Mouse (Mus musculus) limb, embryonic 14.5 days (tissue): ENCODE data around the gene Rnd1. TPM values are rescaled to one million over a fixed set of nuclear protein-coding genes. Genes with fewer than 3 reads are reported as not detected.
A peak's percentile ranks its signal among the peaks of the same experiment; 100 is the strongest.

Source experiments
- ATAC-seq: fragments of 200-750 bp; cut with Nextera tagmentation; 2 replicates; pipeline ENCODE4 v1.8.0; 2017; ENCODE audit warnings: low read depth, moderate number of reproducible peaks, moderate TSS enrichment; ENCODE audit not compliant: low FRiP score
- DNase-seq: peaks from one replicate; pipeline ENCODE4 v3.0.0-alpha.2; 2015; ENCODE audit warnings: low spot score
- H3K27ac ChIP-seq: fragments of 300-500 bp; sonication (generic); replicated peaks from 2 replicates; pipeline ENCODE4 v1.5.1; 2014; ENCODE audit warnings: low read depth, mild to moderate bottlenecking, low read length, moderate library complexity, mixed read lengths
- H3K27me3 ChIP-seq: fragments of 300-500 bp; sonication (generic); 2 replicates; pipeline ENCODE4 v1.6.1; 2014; ENCODE audit warnings: low read length, mixed read lengths; ENCODE audit not compliant: control insufficient read depth, insufficient read depth
- H3K36me3 ChIP-seq: fragments of 300-500 bp; sonication (generic); 2 replicates; pipeline ENCODE4 v1.6.1; 2014; ENCODE audit warnings: mild to moderate bottlenecking, low read length, moderate library complexity, mixed read lengths; ENCODE audit not compliant: control insufficient read depth, insufficient read depth
- H3K4me1 ChIP-seq: fragments of 300-500 bp; sonication (generic); 2 replicates; pipeline ENCODE4 v1.6.1; 2014; ENCODE audit warnings: antibody characterized with exemption, low read length, mixed read lengths; ENCODE audit not compliant: control insufficient read depth, insufficient read depth
- H3K4me2 ChIP-seq: fragments of 300-500 bp; sonication (generic); replicated peaks from 2 replicates; pipeline ENCODE4 v1.6.1; 2014; ENCODE audit warnings: low read depth, mild to moderate bottlenecking, low read length, moderate library complexity; ENCODE audit not compliant: severe bottlenecking
- H3K4me3 ChIP-seq: fragments of 300-500 bp; sonication (generic); replicated peaks from 2 replicates; pipeline ENCODE4 v1.5.1; 2014; ENCODE audit warnings: low read length
- H3K9ac ChIP-seq: fragments of 300-500 bp; sonication (generic); 2 replicates; pipeline ENCODE4 v1.6.1; 2014; ENCODE audit warnings: mild to moderate bottlenecking, low read depth, low read length, moderate library complexity; ENCODE audit not compliant: severe bottlenecking
- H3K9me3 ChIP-seq: fragments of 300-500 bp; sonication (generic); 2 replicates; pipeline ENCODE4 v1.6.1; 2016; ENCODE audit warnings: low read length; ENCODE audit not compliant: control insufficient read depth
- POLR2A ChIP-seq: fragments of 200-500 bp; IDR thresholded peaks from 2 replicates; pipeline ENCODE4 v1.8.0; 2012; ENCODE audit warnings: inconsistent platforms, mild to moderate bottlenecking, moderate library complexity, borderline replicate concordance; ENCODE audit not compliant: insufficient read depth, insufficient read length; ENCODE audit errors: extremely low read depth
- WGBS: fragments of 180-500 bp; shearing (Covaris S2); extraction: QIAGEN DNeasy Blood & Tissue Kit; methylation state at CpG from one replicate; pipeline ENCODE4 v1.1.7; 2014; 5-methylcytosine and 5-hydroxymethylcytosine counted together
- polyA plus RNA-seq, 2 experiments: library from polyadenylated mRNA; depleted of rRNA in 1 of 2; stranded (reverse) in 1 of 2; unstranded in 1 of 2; fragments of >200 nt; fragmentation: Nextera tagmentation in 1 of 2; extraction: Ambion mirVana in 1 of 2; gene quantifications; 2 replicates each; pipeline versions ENCODE4 v1.2.1 to v1.2.3; 2012 to 2014

Rnd1 gene
- polyA plus RNA-seq, 2 experiments: 0.45 to 1.5 TPM

DNA sequence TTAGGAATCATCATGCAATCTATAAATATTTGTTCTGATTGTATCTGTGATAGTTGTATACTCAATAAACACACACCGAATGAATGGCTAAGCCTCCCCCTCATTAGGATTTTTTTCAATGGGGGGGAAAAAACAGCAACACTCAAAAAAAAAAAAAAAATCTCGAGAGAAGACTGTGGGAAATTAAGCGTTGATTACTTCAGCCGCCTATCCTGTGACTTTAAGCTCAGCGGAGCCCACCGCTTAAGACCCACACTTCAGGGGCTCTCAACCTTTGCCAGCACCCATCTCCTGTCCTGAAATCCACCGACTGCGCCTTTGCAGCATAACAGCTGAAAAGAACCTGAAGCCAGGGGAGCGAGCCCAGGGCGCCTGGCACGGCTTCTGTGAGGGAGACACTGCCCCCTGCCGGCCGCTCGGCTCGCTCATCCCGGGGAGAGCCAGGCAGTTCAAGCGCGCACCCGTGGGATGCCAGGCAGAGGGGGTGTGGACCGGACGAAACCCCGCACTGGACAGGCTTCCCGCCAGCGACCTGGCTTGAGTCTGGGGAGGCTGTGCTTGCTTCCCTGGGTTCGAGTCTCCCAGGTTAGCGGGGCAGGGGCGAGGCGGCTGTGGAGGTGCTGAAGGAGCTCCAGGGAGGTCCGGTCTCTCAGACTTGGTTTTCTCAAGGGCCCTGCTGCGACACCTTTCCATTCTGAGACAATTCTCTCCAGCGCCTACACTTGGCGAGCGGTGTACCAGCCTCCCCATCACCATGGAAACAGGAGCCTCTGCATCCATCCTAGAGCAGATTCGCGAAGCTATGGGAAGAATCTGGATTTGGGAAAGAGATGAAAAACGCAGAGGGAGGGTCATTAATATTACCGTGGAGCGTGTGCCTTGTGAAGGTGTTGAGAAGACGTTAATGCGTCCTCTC is 22.2 kb upstream of the Rnd1 start:
- ATAC-seq (peak; percentile 75), DNase-seq (peak; percentile 79)
- WGBS: 6% methylated on average over 35 of the region's 40 CpGs
- Histone ChIP-seq H3K4me2 (peak overlapping the region; percentile 52), H3K4me3 (peak overlapping the region; percentile 29), H3K27me3 (peaks cover 13% of the 10 kb centered on the region; the same call in 1 of the 2 replicates), H3K9me3 (no peaks in the 10 kb centered on the region), H3K36me3 (no peaks in the 10 kb centered on the region), H3K27ac (no peak overlapping the region), H3K4me1 (no peaks in the 10 kb centered on the region), H3K9ac (no peak overlapping the region)
- TF ChIP-seq POLR2A: no peak

DNA sequence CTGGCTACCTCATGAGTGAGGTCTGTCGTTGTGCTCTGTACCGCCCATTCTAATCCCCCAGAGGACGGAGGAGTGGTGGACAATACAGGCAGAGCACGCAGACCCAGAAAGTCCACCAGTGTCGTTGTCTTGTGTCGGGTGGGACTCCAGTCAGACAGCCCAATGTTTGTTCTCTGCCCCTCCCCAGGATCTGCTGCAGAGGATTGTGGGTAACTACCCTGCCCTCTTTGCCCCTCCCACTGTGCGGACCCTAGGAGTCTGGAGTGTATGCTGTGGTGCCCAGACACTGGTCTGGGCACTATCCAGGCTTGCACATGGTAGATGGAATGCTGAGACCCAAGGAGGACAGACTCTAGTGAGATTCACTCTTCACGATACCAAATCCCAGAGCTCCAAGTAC is 19.0 kb upstream of the Rnd1 start:
- Histone ChIP-seq H3K9me3 (no peaks in the 10 kb centered on the region), H3K4me3 (no peak overlapping the region), H3K27ac (no peak overlapping the region), H3K4me1 (peaks cover 6% of the 10 kb centered on the region; the same call in 1 of the 2 replicates), H3K9ac (no peak overlapping the region), H3K4me2 (no peak overlapping the region), H3K27me3 (peaks cover 10% of the 10 kb centered on the region; the same call in 1 of the 2 replicates), H3K36me3 (no peaks in the 10 kb centered on the region)
- TF ChIP-seq POLR2A: no peak
- WGBS: 48% methylated on average over 8 of the region's 8 CpGs
- DNase-seq: no peak
- ATAC-seq: no peak

DNA sequence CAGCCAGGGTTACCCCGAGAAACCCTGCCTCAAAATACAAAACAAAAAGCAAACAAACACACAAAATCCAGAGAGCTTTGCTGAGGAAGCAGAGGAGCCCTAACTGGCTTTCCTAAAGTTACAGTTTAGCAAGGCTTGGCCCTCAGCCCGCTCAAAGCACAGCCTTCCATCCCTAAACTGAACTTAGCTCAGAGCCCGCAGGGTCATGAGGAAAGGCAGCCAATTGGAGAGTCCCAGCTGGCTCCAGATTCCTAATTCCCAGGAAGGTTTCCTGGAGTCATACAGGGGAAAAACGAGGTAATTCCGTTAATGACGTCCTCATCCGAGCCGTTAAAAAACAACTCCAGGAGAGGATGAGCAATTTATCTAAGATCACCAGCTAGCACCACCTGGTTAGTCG is 18.5 kb upstream of the Rnd1 start:
- DNase-seq: no peak
- H3K27ac ChIP-seq: no peak overlapping the region
- peaks cover 10% of the 10 kb centered on the region; the same call in 1 of the 2 replicates for H3K27me3 ChIP-seq
- H3K4me3 ChIP-seq: no peak overlapping the region
- peaks cover 6% of the 10 kb centered on the region; the same call in 1 of the 2 replicates for H3K4me1 ChIP-seq
- no peak overlapping the region for H3K4me2 ChIP-seq
- no peaks in the 10 kb centered on the region for H3K36me3 ChIP-seq
- no peak overlapping the region for H3K9ac ChIP-seq
- H3K9me3 ChIP-seq: no peaks in the 10 kb centered on the region
- no peak for TF ChIP-seq POLR2A
- 40% methylated on average over 9 of the region's 9 CpGs for WGBS
- no peak for ATAC-seq

DNA sequence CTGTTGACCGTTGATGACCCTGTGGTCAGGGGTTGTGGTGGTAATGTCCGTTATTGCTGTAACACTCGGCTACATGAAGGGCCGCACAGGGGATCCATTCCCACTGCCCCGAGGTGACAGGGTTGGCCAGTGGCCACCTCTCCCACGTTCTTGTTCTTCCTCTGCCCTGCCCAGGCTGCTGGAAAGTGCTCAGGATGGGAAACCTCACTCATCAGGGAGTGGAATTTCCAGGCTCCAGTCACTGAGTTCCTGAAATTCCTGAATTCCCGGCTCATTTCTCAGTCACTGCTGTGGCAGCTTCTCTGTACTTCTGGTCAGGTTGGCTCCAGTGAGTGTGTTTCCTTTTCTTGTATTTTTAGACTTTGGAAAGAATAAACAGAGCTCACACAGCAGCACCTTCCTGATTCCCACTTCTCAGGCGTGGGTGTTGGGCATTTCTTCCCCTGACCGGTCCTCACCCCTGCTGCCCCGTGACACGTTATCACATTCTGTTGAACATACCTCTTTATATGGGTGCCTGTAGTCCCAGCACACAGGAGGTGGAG is 15.0 kb upstream of the Rnd1 start:
- Histone ChIP-seq H3K27me3 (no peaks in the 10 kb centered on the region), H3K36me3 (no peaks in the 10 kb centered on the region), H3K4me2 (no peak overlapping the region), H3K9me3 (no peaks in the 10 kb centered on the region), H3K27ac (0 out of 2 replicates have a peak overlapping the region, but pooled peaks have one; percentile 16), H3K9ac (no peak overlapping the region), H3K4me3 (no peak overlapping the region), H3K4me1 (peaks cover 6% of the 10 kb centered on the region; the same call in 1 of the 2 replicates)
- ATAC-seq (0 out of 2 replicates have a peak, but pooled peaks have one; percentile 47), DNase-seq (peak; percentile 60)
- TF ChIP-seq POLR2A: no peak
- 37% methylated on average over 11 of the region's 11 CpGs for WGBS

DNA sequence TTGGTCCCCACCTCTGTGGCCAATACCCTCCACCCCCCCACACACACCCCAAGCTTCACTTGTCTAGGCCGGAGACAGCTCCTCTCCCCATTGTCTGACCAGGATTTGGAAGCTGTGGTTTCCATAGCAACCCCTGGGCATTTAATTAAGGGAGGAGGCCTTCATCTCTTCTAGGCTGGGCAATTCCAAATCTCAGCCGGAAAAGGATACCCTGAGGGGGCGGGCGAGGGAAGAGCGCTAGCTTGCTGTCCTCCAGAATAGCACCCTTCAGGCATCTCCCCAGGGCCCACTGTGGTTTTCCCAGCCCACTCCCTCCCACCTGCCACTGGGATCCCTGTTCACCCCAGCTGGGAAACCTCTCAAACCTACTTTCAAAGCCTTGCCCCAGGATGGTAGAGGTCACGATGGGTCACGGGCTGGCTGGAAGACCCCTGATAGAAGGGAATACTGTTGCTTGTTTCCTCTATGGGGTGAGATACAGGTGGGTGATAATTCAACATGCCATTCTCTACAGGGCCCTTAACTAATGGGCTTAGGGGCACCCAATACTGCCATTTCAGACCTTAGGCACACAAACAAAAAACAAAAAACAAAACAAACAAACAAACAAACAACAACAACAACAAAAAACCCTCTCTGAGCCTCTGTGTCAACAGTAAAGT is 14.4 kb upstream of the Rnd1 start:
- peaks cover 6% of the 10 kb centered on the region; the same call in 1 of the 2 replicates for H3K4me1 ChIP-seq
- no peak overlapping the region for H3K27ac ChIP-seq
- H3K4me3 ChIP-seq: no peak overlapping the region
- no peak for DNase-seq
- 57% methylated on average over 7 of the region's 7 CpGs for WGBS
- no peaks in the 10 kb centered on the region for H3K36me3 ChIP-seq
- H3K4me2 ChIP-seq: no peak overlapping the region
- no peaks in the 10 kb centered on the region for H3K9me3 ChIP-seq
- H3K9ac ChIP-seq: no peak overlapping the region
- no peak for ATAC-seq
- no peak for TF ChIP-seq POLR2A
- H3K27me3 ChIP-seq: no peaks in the 10 kb centered on the region
